Mouse (Mus musculus) E14TG2a.4 (cell line): ENCODE data around the gene Tiam1.

Experiments used
- CTCF ChIP-seq: conservative IDR thresholded peaks from 2 replicates; pipeline ENCODE4 v1.5.1; 2014; ENCODE audit warnings: low read length
- NANOG ChIP-seq: IDR thresholded peaks from 2 replicates; pipeline ENCODE4 v1.6.1; 2014; ENCODE audit warnings: borderline replicate concordance, low read length, mixed read lengths
- POU5F1 ChIP-seq: IDR thresholded peaks from 2 replicates; pipeline ENCODE4 v1.6.1; 2014; ENCODE audit warnings: low read length, borderline replicate concordance

DNA sequence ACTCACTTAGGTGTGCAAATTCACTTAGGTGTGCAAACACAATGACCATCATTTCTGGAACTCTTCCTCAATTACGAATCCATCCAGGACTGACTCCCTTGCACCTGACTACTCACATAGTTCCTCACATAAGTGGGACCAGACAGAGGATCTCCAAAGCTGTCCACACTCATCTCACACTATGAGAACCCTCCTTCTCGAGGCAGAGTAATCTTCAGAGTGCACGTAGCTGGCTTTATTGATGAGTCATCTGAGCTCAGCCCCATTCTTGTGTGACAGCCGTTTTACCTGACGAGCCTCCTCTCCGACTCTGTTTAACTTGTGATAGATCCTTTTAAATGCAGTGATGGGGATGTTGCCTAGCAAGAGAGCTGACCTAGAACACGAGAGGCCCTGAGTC is 41.0 kb downstream of the Tiam1 start:
- TF ChIP-seq CTCF: no peak
- no peak for TF ChIP-seq POU5F1
- no peak for TF ChIP-seq NANOG
